Mouse (Mus musculus): Measurements from ENCODE around the gene Vegfa.
"Not testable (repeated sequence)": the region's sequence is repeated elsewhere in the genome, so short reads cannot be mapped to it uniquely, and the experiment has no call there.

The Vegfa gene

DNA sequence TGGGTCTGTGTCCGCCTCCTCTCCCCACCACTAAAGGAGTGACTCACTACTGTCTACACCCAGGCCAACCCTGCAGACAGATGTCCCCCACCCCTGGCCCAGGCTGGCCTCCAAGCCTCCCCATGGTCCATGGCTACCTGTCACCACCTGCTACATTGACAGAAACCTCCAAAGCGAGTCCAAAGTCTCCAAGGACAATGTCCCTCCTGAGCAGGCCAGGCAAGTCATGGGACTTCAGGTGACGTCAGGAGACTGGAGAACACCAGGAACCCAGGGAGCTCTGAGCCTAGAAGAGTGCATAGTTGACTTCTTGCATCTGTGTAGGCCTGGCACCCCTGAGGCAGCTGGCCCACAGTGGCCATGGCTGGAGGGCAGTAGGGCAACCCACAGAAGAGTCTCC is 45.3 kb downstream of the Vegfa start:
- DNase-seq, result peak; percentile 56

DNA sequence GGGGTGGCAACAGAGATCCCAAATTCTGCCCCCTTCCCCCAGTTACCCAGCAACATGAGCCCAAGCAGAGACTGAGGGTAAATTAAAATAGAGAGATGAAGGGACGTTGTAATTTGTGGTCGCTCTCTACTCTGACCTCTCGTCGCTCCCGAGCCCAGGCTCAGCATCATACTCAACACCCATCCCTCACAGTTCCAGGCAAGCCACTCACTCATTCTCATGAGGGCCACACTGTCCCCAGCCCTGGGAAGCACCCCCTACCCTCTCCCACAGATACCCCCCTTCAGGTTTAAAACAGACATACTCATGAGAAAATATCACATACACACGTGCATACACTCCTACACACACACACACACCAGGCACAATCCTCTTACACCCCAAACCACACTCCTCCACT is 45.8 kb downstream of the Vegfa start:
- no peak for DNase-seq

DNA sequence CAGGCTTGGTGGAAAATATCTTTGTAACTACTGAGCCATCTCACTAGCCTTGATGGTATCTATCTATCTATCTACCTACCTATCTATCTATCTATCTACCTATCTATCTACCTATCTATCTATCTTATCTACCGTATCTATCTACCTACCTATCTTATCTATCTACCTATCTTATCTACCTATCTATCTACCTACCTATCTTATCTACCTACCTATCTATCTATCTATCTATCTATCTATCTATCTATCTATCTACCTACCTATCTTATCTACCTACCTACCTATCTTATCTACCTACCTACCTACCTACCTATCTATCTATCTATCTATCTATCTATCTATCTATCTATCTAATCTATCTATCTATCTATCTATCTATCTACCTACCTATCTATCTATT is 49.0 kb downstream of the Vegfa start:
- not testable (repeated sequence) for DNase-seq

DNA sequence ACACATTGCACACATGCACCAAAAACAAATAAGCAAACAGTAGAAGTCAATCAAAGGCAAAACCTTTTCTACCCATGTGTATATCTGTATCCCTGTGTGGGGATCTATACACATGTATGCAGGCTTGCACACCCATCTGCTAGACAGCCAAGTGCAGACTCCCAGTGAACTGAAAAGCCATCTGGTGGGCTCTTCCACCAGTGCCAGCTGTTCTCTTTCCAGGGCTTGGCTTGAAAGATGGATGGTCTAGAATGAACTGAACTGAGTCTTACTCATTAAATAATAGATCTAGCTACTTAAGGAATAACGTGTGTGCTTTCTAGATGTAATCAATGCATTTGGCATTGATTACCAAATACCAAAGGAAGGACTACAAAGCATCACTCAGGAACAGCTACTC is 50.3 kb downstream of the Vegfa start:
- no peak for DNase-seq

DNA sequence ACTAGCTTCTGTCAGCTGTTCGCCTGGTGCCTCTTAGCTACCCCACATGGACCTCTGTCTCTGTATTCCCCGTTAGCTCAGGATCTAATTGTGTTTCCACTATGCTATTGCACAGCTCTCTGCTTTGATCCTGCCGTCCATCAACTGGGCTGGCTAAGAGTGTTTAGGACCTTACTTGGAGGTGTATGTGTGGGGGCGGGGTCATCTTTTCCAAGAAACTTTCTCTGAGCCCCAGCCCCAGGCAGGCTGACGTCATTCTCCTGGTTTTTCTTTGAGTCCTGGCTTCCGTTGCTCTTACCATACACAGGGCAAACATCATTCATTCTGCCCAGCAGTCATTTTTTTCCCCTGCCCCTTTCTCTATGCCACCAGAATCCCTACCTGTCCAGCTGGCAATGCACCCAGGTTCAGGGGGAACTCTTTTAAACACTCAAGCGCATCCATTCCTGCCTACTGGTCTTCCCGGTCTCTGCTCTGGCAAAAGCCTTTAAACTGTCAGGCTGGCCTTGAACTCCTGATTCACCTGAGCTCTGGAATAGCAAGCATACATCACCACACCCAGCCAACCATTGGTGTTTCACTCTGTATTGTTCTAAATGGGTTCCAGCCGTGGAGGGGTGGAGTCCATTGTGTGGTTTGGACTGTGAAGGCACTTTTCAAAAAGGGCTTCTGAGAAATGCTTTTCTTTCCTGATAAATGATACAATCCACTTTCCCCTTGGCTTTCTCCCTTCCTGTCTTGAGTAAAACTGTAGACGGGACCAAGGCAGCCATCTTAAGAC is 53.0 kb downstream of the Vegfa start:
- DNase-seq, result no peak

DNA sequence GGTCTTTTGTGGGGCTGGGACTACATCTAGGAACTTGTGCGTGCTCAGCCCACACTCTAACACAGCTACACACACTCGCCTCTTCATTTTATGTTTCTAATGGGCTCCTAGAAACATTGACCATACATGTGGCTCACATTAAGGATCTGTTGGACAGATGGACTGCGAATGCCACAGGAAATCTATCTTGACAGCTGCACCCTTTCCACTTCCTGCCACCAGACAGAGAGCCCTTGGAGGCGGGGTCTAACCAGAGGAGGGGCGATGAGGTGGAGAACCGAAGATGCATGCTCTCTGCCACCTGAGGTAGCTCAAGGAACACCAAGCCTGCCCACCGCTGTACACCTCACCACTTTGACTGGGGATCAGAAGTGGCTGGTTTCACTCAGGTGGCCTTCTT is 57.7 kb downstream of the Vegfa start:
- DNase-seq, result no peak

DNA sequence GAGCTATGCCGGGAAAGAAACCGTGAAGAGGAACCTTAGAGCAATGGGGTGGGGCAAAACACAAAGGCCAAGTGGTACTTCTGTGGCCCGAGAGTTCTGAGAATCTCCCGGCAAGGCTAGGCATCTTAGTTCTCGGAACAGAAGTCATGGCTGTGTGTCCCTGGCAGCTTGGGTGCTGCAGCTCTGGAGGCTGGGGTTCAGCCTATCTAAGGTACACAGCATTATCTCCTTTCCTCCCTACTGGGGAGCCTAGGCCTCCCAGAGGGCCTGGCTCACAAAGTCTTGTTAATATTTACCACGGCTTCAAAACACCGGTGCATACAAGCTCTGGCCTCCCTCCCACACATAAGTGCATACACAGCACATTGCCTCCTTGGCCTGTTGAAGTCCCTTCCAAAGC is 59.0 kb downstream of the Vegfa start:
- peak; percentile 91 for DNase-seq

DNA sequence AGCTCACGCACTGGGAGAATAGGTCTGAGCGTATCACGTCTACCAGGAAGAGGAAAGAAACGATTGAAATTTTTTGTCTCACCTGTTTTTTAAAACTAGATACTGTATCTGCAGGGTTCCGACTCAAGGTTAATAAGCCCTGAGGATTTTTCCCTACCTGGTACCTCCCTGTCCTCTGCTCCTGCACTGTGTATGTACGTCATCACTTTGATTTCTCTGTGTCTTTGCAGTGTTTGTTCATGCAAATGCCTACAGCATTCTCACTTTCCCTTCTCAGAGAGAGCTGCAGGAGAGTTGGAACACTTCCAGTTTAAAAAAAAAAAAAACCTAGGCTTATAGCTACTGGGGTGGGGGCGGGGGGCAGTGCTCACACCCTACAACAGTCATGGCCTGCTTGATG is 59.8 kb downstream of the Vegfa start:
- DNase-seq, result no peak

DNA sequence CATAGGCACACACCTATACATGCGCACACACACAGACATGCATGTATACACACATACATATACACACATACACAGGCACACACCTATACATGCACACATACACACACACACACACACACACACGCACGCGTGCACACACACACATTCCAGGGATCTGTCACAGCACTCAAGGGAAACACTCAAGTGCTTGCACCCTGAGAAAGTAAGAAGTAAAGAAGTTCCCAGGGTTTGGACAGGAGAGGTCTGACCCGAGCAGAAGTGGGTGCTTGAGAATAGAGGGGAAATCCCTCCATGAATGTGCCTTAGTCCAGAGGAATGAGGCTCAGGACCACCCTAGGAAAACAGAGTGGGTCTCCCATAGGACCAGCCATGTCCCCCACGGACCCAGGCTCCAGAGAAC is 60.4 kb downstream of the Vegfa start:
- no peak for DNase-seq

DNA sequence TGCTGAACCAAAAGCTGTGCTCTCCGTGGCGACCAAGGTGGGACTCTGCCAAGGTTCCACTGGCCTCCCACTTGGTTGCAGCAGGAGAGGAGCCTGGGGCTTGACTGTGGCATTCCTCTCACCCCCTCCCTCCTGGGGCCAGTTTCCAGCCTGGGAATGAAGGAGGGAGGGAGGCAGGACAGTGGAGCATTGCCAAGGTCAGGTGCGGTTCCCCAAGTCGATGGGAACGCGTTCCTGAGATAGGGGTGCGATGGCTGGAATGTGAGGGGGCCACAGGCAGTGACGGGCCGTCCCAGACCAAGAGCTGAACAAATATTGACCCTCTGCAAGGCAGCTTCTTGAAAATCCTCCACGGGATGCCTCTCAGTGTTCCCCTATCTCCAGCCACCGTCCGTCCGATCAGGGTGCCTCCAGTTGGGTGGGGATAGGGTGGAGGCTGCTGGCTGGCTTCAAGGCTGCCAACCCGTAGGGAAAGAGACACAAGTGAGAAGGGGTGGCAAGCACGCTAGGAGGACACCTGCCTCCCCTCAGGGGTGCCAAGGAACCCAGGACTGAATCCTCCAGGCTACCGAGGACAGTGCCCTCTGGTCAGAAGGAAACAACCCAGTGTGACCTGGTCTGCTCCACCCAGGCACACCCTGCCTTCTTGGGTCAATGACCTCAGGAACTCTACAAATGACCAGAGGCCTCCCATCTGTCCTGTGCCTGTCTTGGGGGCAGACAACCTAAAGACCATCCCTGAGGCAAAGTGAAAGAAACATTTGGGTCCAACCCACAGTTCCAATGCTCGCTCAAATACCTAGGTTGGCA is 61.2 kb downstream of the Vegfa start:
- DNase-seq, result peak; percentile 48

DNA sequence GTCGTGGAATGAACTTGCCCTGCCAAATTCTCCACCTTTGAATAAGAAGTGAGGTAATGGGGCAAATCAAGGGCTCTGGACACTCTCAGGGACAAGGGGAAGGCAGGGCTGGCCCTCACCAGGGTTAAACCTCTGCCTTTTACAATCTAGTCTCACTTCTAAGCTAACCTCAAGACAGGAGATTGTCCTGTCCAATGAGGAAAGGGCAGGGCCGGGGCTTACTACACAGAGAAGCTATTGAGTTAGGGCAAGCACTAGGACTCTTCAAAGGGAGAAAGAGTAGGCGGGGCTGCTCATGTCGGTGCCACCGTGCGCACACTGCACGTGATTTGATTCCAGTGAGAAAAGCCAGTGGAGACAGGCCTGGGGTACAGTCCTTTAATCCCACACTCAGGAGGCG is 62.6 kb downstream of the Vegfa start:
- DNase-seq, result no peak

DNA sequence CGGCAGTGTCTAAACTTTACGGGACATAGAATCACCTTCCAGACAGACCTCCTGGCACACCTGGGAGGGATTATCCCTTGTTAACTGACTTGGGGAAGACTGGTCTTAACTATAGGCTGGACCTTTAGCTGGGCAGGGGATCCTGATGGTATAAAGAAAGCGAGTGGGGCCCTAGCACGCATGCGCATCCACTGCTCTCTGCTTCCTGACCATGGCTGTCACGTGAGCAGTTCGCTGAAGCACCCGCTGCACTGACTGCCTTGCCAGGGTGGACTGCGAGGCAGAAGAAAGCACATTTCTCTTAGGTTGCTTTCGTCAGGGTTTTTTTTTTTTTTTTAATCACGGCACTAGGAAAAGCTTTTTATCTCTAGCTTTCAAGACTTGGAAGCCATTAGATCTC is 63.8 kb downstream of the Vegfa start:
- no peak for DNase-seq

Data from kidney, adult 9 months (tissue).